Mouse (Mus musculus) limb, embryonic 13.5 days (tissue): ENCODE data around the gene Mrpl38. TPM values are rescaled to one million over a fixed set of nuclear protein-coding genes. Genes with fewer than 3 reads are reported as not detected.
A peak's percentile ranks its signal among the peaks of the same experiment; 100 is the strongest.
"Not testable (repeated sequence)": the region's sequence is repeated elsewhere in the genome, so short reads cannot be mapped to it uniquely, and the experiment has no call there.

Source experiments
- ATAC-seq: fragments of 200-750 bp; cut with Nextera tagmentation; 2 replicates; pipeline ENCODE4 v1.8.0; 2017; ENCODE audit warnings: low read depth, moderate number of reproducible peaks, moderate TSS enrichment; ENCODE audit not compliant: low FRiP score
- H3K27ac ChIP-seq: fragments of 300-500 bp; sonication (generic); 2 replicates; pipeline ENCODE4 v1.5.1; 2015; ENCODE audit warnings: inconsistent platforms, mild to moderate bottlenecking, moderate library complexity
- H3K27me3 ChIP-seq: fragments of 300-500 bp; sonication (generic); 2 replicates; pipeline ENCODE4 v1.6.1; 2015; ENCODE audit warnings: mild to moderate bottlenecking, inconsistent platforms
- H3K36me3 ChIP-seq: fragments of 300-500 bp; sonication (generic); 2 replicates; pipeline ENCODE4 v1.6.1; 2015; ENCODE audit warnings: inconsistent platforms, mild to moderate bottlenecking, moderate library complexity
- H3K4me1 ChIP-seq: fragments of 300-500 bp; sonication (generic); 2 replicates; pipeline ENCODE4 v1.6.1; 2015; ENCODE audit warnings: inconsistent platforms
- H3K4me2 ChIP-seq: fragments of 300-500 bp; sonication (generic); replicated peaks from 2 replicates; pipeline ENCODE4 v1.6.1; 2015; ENCODE audit warnings: inconsistent platforms, mild to moderate bottlenecking, moderate library complexity
- H3K4me3 ChIP-seq: fragments of 300-500 bp; sonication (generic); 2 replicates; pipeline ENCODE4 v1.5.1; 2015; ENCODE audit warnings: moderate library complexity, mild to moderate bottlenecking, inconsistent platforms
- H3K9ac ChIP-seq: fragments of 300-500 bp; sonication (generic); 2 replicates; pipeline ENCODE4 v1.6.1; 2015; ENCODE audit warnings: mild to moderate bottlenecking, inconsistent platforms
- H3K9me3 ChIP-seq: fragments of 300-500 bp; sonication (generic); 2 replicates; pipeline ENCODE4 v1.6.1; 2016; ENCODE audit warnings: inconsistent platforms
- WGBS: fragments of 180-500 bp; shearing (Covaris S2); methylation state at CpG from one replicate; pipeline ENCODE4 v1.1.7; 2015; 5-methylcytosine and 5-hydroxymethylcytosine counted together
- polyA plus RNA-seq: library from polyadenylated mRNA; unstranded; fragments of >200 nt; fragmentation: Nextera tagmentation; extraction: Ambion mirVana; gene quantifications from 2 replicates; pipeline ENCODE4 v1.2.1, GENCODE M21; 2015

Mrpl38 gene
- polyA plus RNA-seq, 1 experiment from 2014 or later: 86.0 TPM

DNA sequence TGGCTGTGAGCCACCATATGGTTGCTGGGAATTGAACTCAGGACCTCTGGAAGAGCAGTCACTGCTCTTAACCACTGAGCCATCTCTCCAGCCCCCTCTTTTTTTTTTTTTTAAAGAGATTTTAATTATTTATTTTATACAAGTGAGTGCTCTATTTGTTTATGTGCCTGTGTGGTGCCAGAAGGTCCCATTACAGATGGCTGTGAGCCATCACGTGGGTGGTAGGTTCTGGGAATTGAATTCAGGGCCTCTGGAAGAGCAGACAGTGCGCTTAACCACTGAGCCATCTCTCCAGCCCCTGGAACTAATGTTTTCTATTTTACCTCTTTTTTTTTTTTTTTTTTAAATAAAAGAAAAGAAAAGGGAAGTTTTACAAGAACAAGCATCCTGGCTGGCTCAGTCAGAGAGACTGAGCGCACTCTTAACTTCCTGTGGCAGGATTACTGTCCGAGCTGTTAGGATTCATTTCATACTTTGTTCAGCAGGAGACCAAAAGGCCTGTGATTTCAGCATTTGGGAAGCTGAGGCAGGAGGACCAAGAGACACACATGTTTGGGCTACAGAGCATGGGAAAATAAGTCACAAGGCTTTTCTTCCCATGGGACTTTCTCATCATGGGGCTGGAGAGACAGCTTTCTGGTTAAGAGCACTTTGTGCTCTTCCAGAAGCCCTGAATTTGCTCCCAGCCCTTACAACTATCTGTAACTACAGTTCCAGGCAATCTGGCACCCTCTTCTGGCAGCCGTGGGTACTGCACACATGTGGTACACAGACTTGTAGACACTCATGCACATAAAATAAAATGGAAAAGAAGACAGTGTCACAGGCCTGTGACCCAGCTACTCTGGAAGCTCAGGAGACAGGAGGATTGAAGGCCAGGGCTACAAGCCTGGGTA is 42.2 kb downstream of the Mrpl38 start:
- Histone ChIP-seq H3K27ac (no peak overlapping the region), H3K9me3 (0 out of 2 replicates have a peak, but pooled peaks cover 5% of the 10 kb centered on the region), H3K27me3 (no peaks in the 10 kb centered on the region), H3K4me1 (peaks cover 11% of the 10 kb centered on the region), H3K4me2 (no peak overlapping the region), H3K4me3 (no peak overlapping the region), H3K9ac (no peak overlapping the region), H3K36me3 (no peaks in the 10 kb centered on the region)
- ATAC-seq: no peak
- WGBS: 86% methylated on average over 5 of the region's 5 CpGs

DNA sequence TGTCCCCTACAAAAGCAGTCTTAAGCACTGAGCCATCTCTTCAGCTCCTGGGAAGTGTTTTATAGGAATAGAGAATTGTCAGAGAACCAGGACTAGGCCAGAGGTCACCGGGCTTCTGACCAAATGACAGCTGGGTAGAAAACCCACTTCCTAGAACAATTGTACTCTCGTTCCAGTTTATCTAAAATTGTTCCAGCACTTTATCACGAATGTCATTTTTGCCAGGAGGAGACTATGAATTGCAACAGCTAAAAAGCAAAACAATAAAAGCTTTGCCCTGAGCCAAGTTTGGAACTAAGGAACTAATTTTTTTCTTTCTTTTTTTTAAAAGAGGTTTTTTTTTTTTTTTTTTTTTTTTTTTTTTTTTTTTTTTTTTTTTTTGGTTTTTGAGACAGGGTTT is 43.1 kb downstream of the Mrpl38 start:
- Histone ChIP-seq H3K27ac (no peak overlapping the region), H3K36me3 (no peaks in the 10 kb centered on the region), H3K4me2 (no peak overlapping the region), H3K4me1 (peaks cover 6% of the 10 kb centered on the region; the same call in 1 of the 2 replicates), H3K9me3 (0 out of 2 replicates have a peak, but pooled peaks cover 5% of the 10 kb centered on the region), H3K27me3 (no peaks in the 10 kb centered on the region), H3K4me3 (no peak overlapping the region), H3K9ac (no peak overlapping the region)
- no peak for ATAC-seq
- WGBS: 77% methylated on average over 3 of the region's 3 CpGs

DNA sequence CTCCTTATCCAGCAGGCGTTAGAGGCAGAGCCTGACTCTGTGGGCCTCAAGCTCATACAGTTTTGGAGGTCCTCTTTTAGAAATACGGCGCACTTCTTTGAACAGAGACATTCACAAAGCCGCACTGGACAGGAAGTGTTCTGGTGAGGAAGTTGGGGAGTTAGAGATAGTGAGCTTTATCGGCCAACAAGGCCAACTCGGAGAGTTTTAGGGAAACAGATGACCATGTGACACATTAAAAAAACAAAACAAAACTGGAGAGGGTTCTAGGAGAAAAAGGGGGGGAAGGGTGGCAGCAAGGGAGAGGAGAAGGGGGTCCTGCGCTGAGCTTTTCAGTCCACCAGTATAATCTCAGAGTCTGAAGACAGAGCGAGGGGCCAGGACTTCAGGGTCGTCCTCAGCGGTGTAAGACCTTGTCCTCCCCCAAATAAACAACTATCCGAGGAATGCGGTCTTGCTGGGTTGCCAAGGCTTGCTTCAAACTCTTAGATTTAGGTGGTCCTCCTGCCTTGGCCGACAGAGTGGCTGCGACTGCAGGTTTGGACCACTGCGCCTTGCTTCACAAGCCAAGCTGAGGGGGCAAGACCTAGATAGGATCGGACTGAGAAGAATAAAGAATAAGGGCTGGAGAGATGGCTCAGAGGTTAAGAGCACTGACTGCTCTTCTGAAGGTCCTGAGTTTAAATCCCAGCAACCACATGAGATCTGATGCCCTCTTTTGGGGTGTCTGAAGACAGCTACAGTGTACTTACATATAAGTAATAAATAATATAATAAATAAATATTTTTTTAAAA is 44.7 kb downstream of the Mrpl38 start:
- no peaks in the 10 kb centered on the region for H3K36me3 ChIP-seq
- no peak overlapping the region for H3K9ac ChIP-seq
- no peak overlapping the region for H3K4me2 ChIP-seq
- no peak overlapping the region for H3K4me3 ChIP-seq
- 61% methylated on average over 16 of the region's 16 CpGs for WGBS
- H3K4me1 ChIP-seq: no peaks in the 10 kb centered on the region
- H3K9me3 ChIP-seq: 0 out of 2 replicates have a peak, but pooled peaks cover 5% of the 10 kb centered on the region
- no peak for ATAC-seq
- H3K27me3 ChIP-seq: no peaks in the 10 kb centered on the region
- H3K27ac ChIP-seq: peak overlapping the region; percentile 2; the same call in 1 of the 2 replicates

DNA sequence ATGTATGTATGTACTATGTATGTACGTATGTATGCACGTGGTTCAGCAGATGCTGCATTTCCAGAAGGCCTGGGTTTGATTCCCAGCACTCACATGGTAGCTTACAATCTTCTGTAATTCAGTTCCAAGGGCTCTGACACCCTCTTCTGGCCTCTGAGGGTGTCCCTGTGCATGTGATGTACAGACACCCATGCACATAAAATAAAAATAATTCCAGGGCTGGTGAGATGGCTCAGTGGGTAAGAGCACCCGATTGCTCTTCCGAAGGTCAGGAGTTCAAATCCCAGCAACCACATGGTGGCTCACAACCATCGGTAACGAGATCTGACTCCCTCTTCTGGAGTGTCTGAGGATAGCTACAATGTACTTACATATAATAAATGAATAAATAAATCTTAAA is 45.7 kb downstream of the Mrpl38 start:
- H3K4me1 ChIP-seq, H3K4me3 ChIP-seq, H3K9me3 ChIP-seq, H3K27me3 ChIP-seq, H3K4me2 ChIP-seq, H3K9ac ChIP-seq, ATAC-seq, H3K36me3 ChIP-seq, H3K27ac ChIP-seq: not testable (repeated sequence)
- 90% methylated on average over 6 of the region's 6 CpGs for WGBS

DNA sequence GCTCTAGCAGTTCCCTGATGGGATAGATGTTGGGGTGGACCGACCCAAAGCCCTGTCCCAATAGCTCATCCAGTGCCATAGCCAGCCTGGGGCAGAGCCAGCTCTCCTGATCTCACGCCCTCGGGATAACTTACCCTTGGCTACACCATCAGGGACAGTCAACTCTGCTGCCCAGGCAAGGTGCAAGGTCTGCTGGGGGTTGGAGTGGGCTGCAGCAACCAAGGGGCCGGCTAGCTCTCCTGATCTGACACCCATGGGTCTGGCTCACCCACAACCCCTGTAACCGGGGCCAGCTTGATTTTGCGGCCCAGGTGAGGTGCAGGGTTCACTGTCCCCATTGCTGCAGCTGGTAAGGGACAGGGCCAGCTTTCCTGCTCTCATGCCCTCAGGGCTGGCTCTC is 47.1 kb downstream of the Mrpl38 start:
- H3K9ac ChIP-seq: no peak overlapping the region
- 0 out of 2 replicates have a peak, but pooled peaks cover 1% of the 10 kb centered on the region for H3K9me3 ChIP-seq
- WGBS: 81% methylated on average over 6 of the region's 6 CpGs
- H3K4me3 ChIP-seq: no peak overlapping the region
- no peaks in the 10 kb centered on the region for H3K27me3 ChIP-seq
- peaks cover 10% of the 10 kb centered on the region for H3K4me1 ChIP-seq
- no peak overlapping the region for H3K27ac ChIP-seq
- no peaks in the 10 kb centered on the region for H3K36me3 ChIP-seq
- H3K4me2 ChIP-seq: no peak overlapping the region
- ATAC-seq: no peak

DNA sequence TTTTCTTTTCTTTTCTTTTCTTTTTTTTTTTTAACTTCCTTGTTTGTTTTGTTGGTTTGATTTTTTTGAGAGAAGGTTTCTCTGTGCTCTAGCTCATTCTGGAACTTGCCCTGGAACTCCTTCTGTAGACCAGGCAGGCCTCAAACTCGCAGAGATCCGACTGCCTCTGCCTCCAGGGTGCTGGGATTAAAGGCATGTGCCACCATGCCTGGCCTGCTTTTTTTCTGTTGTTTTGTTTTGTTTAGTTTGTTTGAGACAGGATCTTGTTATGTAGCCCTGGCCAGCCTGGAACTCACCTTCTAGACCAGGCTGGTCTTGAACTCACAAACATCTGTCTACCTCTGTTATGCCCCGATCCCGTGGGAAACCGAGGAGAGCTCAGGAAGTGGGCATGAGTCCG is 49.1 kb downstream of the Mrpl38 start:
- Histone ChIP-seq H3K9ac (no peak overlapping the region), H3K4me1 (peaks cover 21% of the 10 kb centered on the region), H3K36me3 (no peaks in the 10 kb centered on the region; the same call in 1 of the 2 replicates), H3K27me3 (no peaks in the 10 kb centered on the region), H3K4me3 (no peak overlapping the region), H3K27ac (no peak overlapping the region), H3K4me2 (no peak overlapping the region), H3K9me3 (no peaks in the 10 kb centered on the region)
- 87% methylated on average over 6 of the region's 6 CpGs for WGBS
- no peak for ATAC-seq

DNA sequence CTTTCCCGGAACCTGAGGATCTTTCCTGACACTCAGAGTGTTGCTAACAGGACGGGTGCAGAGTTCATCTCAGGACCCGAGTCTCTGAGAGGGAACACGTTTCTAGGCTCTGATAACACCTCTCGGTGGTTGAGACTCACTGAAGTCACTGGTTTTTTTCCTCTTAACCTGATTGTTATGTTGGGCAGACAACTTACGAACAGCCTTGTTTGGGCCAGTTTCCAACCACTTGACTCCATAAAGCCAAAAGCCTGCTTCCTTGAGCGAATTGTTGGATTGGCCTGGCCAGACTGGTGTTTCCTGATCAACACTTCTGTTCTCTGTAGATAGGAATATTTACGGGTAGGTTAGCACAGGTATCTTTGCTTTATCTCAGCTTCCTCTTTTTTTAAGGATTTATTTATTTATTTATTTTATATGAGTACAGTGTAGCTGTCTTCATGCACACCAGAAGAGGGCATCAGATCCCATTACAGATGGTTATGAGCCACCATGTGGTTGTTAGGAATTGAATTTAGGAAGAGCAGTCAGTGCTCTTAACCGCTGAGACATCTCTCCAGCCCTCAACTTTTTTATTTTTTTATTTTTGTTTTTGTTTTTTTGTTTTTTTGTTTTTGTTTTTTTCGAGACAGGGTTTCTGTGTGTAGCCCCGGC is 49.8 kb downstream of the Mrpl38 start:
- Histone ChIP-seq H3K36me3 (peaks cover 4% of the 10 kb centered on the region), H3K27ac (no peak overlapping the region), H3K4me3 (no peak overlapping the region), H3K4me1 (peaks cover 21% of the 10 kb centered on the region), H3K27me3 (no peaks in the 10 kb centered on the region), H3K9ac (no peak overlapping the region), H3K9me3 (no peaks in the 10 kb centered on the region), H3K4me2 (no peak overlapping the region)
- ATAC-seq: no peak
- 84% methylated on average over 11 of the region's 11 CpGs for WGBS

DNA sequence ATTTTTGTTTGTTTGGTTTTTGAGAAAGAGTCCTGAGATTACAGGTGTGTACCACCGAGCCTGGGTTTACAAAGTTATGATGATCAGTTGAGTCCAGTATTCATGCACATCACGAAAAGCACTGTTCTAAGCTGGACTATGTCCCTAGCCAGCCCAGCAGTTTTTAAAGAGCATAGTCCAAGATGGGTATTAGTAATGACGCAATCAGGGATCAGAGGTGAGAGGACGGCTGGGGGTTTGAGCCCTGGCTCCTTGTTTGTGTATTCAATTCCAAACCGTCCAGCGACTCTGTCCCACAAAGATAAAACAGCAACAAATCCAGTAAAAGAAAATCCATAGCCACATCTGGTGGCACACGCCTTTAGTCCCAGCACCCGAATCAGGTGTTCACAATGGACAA is 50.5 kb downstream of the Mrpl38 start:
- Histone ChIP-seq H3K36me3 (peaks cover 11% of the 10 kb centered on the region), H3K27me3 (no peaks in the 10 kb centered on the region), H3K9ac (peak overlapping the region; percentile 55; the same call in 1 of the 2 replicates), H3K27ac (no peak overlapping the region; the same call in 1 of the 2 replicates), H3K4me3 (peak overlapping the region; percentile 49; the same call in 1 of the 2 replicates), H3K4me2 (peak overlapping the region; percentile 64), H3K4me1 (peaks cover 21% of the 10 kb centered on the region), H3K9me3 (no peaks in the 10 kb centered on the region)
- no peak for ATAC-seq
- 82% methylated on average over 8 of the region's 8 CpGs for WGBS

DNA sequence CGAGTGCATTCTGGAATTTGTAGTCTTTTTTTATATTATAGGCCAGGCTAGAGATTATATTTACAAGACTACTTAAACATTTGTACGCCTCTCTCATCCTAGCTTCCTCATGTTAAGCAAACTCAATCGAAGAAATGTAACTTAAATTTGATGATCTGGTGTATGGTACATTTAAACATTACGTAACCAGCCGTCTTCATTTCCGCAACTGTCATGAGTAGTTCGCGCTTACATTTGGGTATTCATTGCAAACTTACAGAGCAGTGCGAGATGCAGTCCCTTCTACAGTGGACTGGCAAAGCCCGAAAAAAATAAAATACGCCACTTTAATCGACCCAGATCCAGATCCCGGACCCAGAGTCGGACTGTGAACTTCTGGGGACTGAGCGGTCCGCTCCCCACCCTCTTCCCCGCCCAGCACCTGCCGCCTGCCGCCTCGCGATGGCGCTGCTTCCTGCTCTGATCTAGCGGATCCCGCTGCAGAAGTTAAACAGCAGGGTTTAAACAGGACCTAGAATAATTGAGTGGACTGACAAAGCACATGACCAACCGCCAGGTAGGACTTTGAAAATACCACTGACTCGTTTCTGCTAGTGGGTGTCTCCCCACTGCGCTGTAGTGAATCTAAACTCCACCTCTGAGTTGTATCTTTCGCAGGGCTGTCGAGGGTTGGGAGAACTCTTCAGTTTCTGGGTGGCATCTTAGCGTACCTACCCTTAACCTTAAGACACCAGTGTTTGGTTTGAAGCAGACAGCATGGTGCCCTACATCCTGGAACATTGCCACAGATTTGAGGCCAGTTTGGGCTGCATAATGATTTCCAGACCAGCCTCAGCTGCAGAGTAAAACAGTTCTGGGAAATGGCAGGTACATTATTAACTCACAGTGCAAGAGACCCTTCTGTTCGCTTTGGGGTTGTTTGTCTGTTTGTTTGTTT is 51.2 kb downstream of the Mrpl38 start:
- Histone ChIP-seq H3K4me1 (peaks cover 21% of the 10 kb centered on the region), H3K27me3 (no peaks in the 10 kb centered on the region), H3K36me3 (peaks cover 17% of the 10 kb centered on the region), H3K4me2 (peak overlapping the region; percentile 64), H3K4me3 (peak overlapping the region; percentile 49), H3K27ac (peak overlapping the region; percentile 75), H3K9ac (peak overlapping the region; percentile 55), H3K9me3 (no peaks in the 10 kb centered on the region)
- peak; percentile 76 for ATAC-seq
- WGBS: 2% methylated on average over 31 of the region's 31 CpGs

DNA sequence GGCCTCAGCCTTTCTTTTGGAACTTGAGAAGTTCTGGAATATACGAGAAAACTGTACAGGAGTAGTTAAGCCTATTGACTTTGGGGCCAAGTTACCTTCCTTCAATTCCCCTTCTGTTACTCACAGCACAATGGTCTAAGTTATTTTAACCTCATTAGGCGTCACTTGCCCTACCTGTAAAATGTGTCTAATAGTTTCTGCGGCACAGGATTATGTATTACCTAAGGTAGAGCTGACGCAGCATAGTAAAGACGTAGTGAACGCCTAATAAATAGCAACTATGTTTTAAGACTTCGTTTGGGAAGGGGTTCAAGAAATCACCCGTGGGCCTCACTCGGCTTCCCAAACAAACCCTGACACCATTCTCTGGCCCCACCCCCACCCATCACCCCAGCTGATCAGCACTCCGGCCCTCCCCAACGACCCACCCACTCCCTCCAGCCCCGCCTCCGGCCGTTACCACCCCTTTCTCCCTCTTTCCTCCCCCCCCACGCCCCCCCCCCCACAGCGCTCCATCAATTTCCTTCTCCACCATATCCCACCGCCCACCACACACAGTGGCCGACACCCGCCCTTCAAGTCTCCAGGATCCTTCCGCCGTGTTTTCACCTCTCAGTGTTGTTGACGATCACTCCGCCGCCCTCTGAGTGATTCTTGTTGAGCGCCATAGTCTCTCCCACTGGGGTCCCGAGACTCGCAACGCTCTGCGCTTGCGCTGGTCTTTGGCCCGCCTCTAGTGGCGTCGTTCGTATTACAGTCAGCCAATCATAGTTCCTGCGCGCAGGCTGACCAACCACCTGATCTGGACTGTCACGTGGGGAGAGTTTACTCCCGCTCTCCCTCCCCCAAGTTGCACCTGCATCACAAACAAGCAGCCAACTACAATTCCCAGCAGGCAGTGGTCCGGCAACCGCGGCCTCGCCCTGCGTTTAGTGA is 52.1 kb downstream of the Mrpl38 start, which contains the start of gene Wbp2:
TSS of gene Wbp2 (minus strand) at position 738 of the 936 bp plus-strand sequence.
- peak; percentile 96 for ATAC-seq
- Histone ChIP-seq H3K36me3 (peaks cover 26% of the 10 kb centered on the region), H3K27me3 (no peaks in the 10 kb centered on the region), H3K4me2 (peak within 1 kb of the TSS; percentile 67), H3K27ac (peak within 1 kb of the TSS; percentile 75), H3K4me1 (peaks cover 21% of the 10 kb centered on the region), H3K9ac (peak within 1 kb of the TSS; percentile 55), H3K4me3 (peak within 1 kb of the TSS; percentile 49), H3K9me3 (no peaks in the 10 kb centered on the region)
- 3% methylated on average over 40 of the region's 43 CpGs for WGBS
